Mouse (Mus musculus) midbrain, embryonic 12.5 days (tissue): ENCODE results near the gene Hilpda. TPM values are rescaled to one million over a fixed set of nuclear protein-coding genes. Genes with fewer than 3 reads are reported as not detected.

Source experiments
- ATAC-seq: fragments of 200-750 bp; cut with Nextera tagmentation; 2 replicates; pipeline ENCODE4 v1.8.0; 2017; ENCODE audit warnings: low read depth, moderate TSS enrichment, moderate library complexity; ENCODE audit not compliant: low FRiP score
- H3K27ac ChIP-seq: fragments of 300-500 bp; sonication (generic); replicated peaks from 2 replicates; pipeline ENCODE4 v1.5.1; 2016; ENCODE audit warnings: mild to moderate bottlenecking
- H3K27me3 ChIP-seq: fragments of 300-500 bp; sonication (generic); 2 replicates; pipeline ENCODE4 v1.6.1; 2016; ENCODE audit warnings: mild to moderate bottlenecking
- H3K36me3 ChIP-seq: fragments of 300-500 bp; sonication (generic); 2 replicates; pipeline ENCODE4 v1.6.1; 2016
- H3K4me1 ChIP-seq: fragments of 300-500 bp; sonication (generic); 2 replicates; pipeline ENCODE4 v1.6.1; 2016
- H3K4me2 ChIP-seq: fragments of 300-500 bp; sonication (generic); replicated peaks from 2 replicates; pipeline ENCODE4 v1.6.1; 2016; ENCODE audit warnings: mild to moderate bottlenecking, moderate library complexity
- H3K4me3 ChIP-seq: fragments of 300-500 bp; sonication (generic); 2 replicates; pipeline ENCODE4 v1.5.1; 2016; ENCODE audit warnings: mild to moderate bottlenecking
- H3K9ac ChIP-seq: fragments of 300-500 bp; sonication (generic); replicated peaks from 2 replicates; pipeline ENCODE4 v1.6.1; 2016; ENCODE audit warnings: mild to moderate bottlenecking, moderate library complexity
- H3K9me3 ChIP-seq: fragments of 300-500 bp; sonication (generic); 2 replicates; pipeline ENCODE4 v1.6.1; 2016; ENCODE audit warnings: mild to moderate bottlenecking
- WGBS: fragments of 180-500 bp; shearing (Covaris S2); methylation state at CpG from one replicate; pipeline ENCODE4 v1.1.7; 2016; 5-methylcytosine and 5-hydroxymethylcytosine counted together
- polyA plus RNA-seq: library from polyadenylated mRNA; unstranded; fragments of >200 nt; fragmentation: Nextera tagmentation; extraction: Ambion mirVana; gene quantifications from 2 replicates; pipeline ENCODE4 v1.2.1, GENCODE M21; 2016

Gene Hilpda
- polyA plus RNA-seq, 1 experiment from 2014 or later, result 29.7 TPM

- Histone ChIP-seq H3K9ac (no peak overlapping the region), H3K4me1 (no peaks in the 10 kb centered on the region), H3K27me3 (no peaks in the 10 kb centered on the region), H3K36me3 (no peaks in the 10 kb centered on the region), H3K9me3 (no peaks in the 10 kb centered on the region), H3K4me2 (no peak overlapping the region), H3K4me3 (no peak overlapping the region), H3K27ac (no peak overlapping the region)
- WGBS, result 69% methylated on average over 14 of the region's 14 CpGs
- ATAC-seq, result no peak
Measured at GRCm38 (mm10) chr6:29313690-29314202, 41.5 kb downstream of the Hilpda start.

GRCm38 (mm10) chr6:29317286-29317685, 45.0 kb downstream of the Hilpda start:
- no peak overlapping the region for H3K27ac ChIP-seq
- H3K9ac ChIP-seq, result no peak overlapping the region
- no peak overlapping the region for H3K4me2 ChIP-seq
- H3K36me3 ChIP-seq, result no peaks in the 10 kb centered on the region
- H3K9me3 ChIP-seq, result no peaks in the 10 kb centered on the region
- H3K27me3 ChIP-seq, result no peaks in the 10 kb centered on the region
- 73% methylated on average over 2 of the region's 2 CpGs for whole genome bisulfite sequencing
- no peak for ATAC-seq
- no peak overlapping the region for H3K4me3 ChIP-seq
- no peaks in the 10 kb centered on the region for H3K4me1 ChIP-seq

DNA sequence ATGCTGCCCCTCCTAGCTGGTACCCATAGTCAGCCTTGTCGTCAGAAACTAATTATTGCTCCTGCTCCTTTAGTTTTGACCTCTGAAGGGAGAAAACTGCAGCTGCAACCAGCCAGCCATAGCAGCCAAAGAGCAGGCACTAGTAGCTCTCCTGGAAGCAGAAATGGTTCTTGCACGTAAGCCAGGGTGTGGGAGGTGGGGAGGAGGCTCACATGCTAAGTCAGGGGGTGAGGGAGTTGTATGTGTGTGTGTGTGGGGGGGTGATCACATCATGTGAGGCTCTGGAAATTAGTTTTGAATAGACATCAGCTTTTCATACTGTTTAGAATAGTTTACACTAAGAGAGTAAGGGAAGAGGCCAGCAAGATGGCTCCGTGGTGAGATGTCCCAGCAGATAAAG, 45.7 kb downstream of the Hilpda start:
- Histone ChIP-seq H3K9ac (no peak overlapping the region), H3K4me1 (no peaks in the 10 kb centered on the region), H3K4me2 (no peak overlapping the region), H3K4me3 (no peak overlapping the region), H3K36me3 (no peaks in the 10 kb centered on the region), H3K9me3 (no peaks in the 10 kb centered on the region), H3K27me3 (no peaks in the 10 kb centered on the region), H3K27ac (no peak overlapping the region)
- no peak for ATAC-seq
- 75% methylated on average over 3 of the region's 3 CpGs for WGBS

DNA sequence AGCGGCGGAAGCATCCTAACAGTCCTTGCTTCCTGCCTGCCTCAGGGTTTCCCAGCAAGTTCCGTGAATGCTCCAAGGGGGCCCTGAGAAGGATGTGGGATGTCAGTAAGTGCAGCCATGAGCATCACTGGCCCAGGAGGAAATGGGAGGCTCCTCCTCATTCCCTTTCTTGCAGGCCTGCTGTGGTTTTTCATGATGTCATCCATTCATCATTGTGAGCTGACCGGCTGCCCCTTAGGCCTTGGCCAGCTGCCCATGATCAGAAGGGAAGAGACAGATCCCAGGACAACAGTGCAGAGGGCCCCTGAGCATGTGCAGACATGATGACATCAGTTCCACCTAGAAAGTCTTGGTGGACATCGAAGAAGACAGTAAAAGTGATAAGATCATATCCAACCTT, 46.6 kb downstream of the Hilpda start, which contains the start of gene Fam71f1:
Gene Fam71f1 (plus strand): TSS at position 262 of the 400 bp plus-strand sequence.
- Histone ChIP-seq H3K4me2 (no peak within 1 kb of the TSS), H3K27me3 (no peaks in the 10 kb centered on the region), H3K9me3 (no peaks in the 10 kb centered on the region), H3K36me3 (no peaks in the 10 kb centered on the region), H3K9ac (no peak within 1 kb of the TSS), H3K4me1 (no peaks in the 10 kb centered on the region), H3K4me3 (no peak within 1 kb of the TSS), H3K27ac (no peak within 1 kb of the TSS)
- WGBS, result 85% methylated on average over 5 of the region's 5 CpGs
- no peak for ATAC-seq

- ATAC-seq, result no peak
Measured at GRCm38 (mm10) chr6:29321586-29321985, 49.3 kb downstream of the Hilpda start.

DNA sequence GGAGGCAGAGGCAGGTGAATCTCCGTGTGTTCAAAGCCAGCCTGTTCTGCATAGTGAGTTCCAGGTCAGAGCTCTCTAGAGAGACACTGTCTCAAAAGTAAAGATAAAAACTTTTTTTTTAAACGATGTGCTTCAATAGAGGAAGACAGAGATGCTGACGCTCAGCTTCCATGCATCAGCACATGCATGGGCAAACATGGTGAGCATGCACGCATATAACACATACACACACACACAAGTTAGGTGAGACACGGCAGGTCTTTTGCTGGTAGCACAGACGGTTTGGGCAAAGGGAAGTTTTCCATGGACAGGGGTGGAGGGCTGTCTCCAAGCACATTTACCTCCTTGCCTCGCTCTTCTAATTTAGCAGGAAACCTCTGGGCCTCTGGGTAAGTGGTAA, 49.9 kb downstream of the Hilpda start:
- WGBS, result 93% methylated on average over 7 of the region's 7 CpGs

More at GRCm38 (mm10) chr6:29321586-29321985, 49.3 kb downstream of the Hilpda start:
- H3K36me3 ChIP-seq, result no peaks in the 10 kb centered on the region
- no peak overlapping the region for H3K27ac ChIP-seq
- H3K27me3 ChIP-seq, result no peaks in the 10 kb centered on the region
- H3K9ac ChIP-seq, result no peak overlapping the region
- H3K9me3 ChIP-seq, result no peaks in the 10 kb centered on the region
- WGBS, result 80% methylated on average over 6 of the region's 6 CpGs
- H3K4me2 ChIP-seq, result no peak overlapping the region
- no peak overlapping the region for H3K4me3 ChIP-seq
- no peaks in the 10 kb centered on the region for H3K4me1 ChIP-seq

GRCm38 (mm10) chr6:29322735-29323134, 50.4 kb downstream of the Hilpda start:
- Histone ChIP-seq H3K9me3 (no peaks in the 10 kb centered on the region), H3K9ac (no peak overlapping the region), H3K4me3 (no peak overlapping the region), H3K4me1 (no peaks in the 10 kb centered on the region), H3K36me3 (no peaks in the 10 kb centered on the region), H3K27me3 (no peaks in the 10 kb centered on the region), H3K27ac (no peak overlapping the region), H3K4me2 (no peak overlapping the region)
- ATAC-seq, result no peak
- 81% methylated on average over 4 of the region's 4 CpGs for WGBS

More for the DNA sequence above, 49.9 kb downstream of the Hilpda start:
- Histone ChIP-seq H3K9me3 (no peaks in the 10 kb centered on the region), H3K36me3 (no peaks in the 10 kb centered on the region), H3K27ac (no peak overlapping the region), H3K27me3 (no peaks in the 10 kb centered on the region), H3K4me2 (no peak overlapping the region), H3K4me1 (no peaks in the 10 kb centered on the region), H3K4me3 (no peak overlapping the region), H3K9ac (no peak overlapping the region)
- no peak for ATAC-seq

Other genes with a start within 250 kb of the Hilpda start
- gene Lep, start 212.3 kb upstream of the Hilpda start, polyA plus RNA-seq, result not detected in 2 replicates
- gene Rbm28, start 107.5 kb upstream of the Hilpda start, polyA plus RNA-seq, result 59.7 and 62.5 TPM in 2 replicates
- 1.3 and 1.6 TPM in 2 replicates for gene Prrt4, start 92.9 kb upstream of the Hilpda start, polyA plus RNA-seq
- gene Impdh1, start 56.1 kb upstream of the Hilpda start, polyA plus RNA-seq, result 50.2 and 51.6 TPM in 2 replicates
- gene Fam71f2, start 7.1 kb downstream of the Hilpda start, polyA plus RNA-seq, result 0.60 and 1.2 TPM in 2 replicates
- gene Fam71f1, start 46.7 kb downstream of the Hilpda start, polyA plus RNA-seq, result not detected in 2 replicates
- gene Calu, start 75.6 kb downstream of the Hilpda start, polyA plus RNA-seq, result 204 and 225 TPM in 2 replicates
- gene Opn1sw, start 116.0 kb downstream of the Hilpda start, polyA plus RNA-seq, result 0.13 and 0.35 TPM in 2 replicates
- gene Ccdc136, start 123.8 kb downstream of the Hilpda start, polyA plus RNA-seq, result 27.2 and 32.9 TPM in 2 replicates
- 5.4 and 6.3 TPM in 2 replicates for gene Flnc, start 160.8 kb downstream of the Hilpda start, polyA plus RNA-seq
- gene Atp6v1f, start 195.2 kb downstream of the Hilpda start, polyA plus RNA-seq, result 210 and 211 TPM in 2 replicates
- not detected in 2 replicates for gene Atp6v1fnb, start 198.9 kb downstream of the Hilpda start, polyA plus RNA-seq
- 13.7 and 17.2 TPM in 2 replicates for gene Kcp, start 235.5 kb downstream of the Hilpda start, polyA plus RNA-seq